Mouse (Mus musculus): ENCODE measurements at regions not wholly inside any gene's neighbourhood (a gene's known extent, or its start where the extent isn't known, plus 50 kb on each side); places are given as distances from the start of the nearest gene placed in this dataset.

DNA sequence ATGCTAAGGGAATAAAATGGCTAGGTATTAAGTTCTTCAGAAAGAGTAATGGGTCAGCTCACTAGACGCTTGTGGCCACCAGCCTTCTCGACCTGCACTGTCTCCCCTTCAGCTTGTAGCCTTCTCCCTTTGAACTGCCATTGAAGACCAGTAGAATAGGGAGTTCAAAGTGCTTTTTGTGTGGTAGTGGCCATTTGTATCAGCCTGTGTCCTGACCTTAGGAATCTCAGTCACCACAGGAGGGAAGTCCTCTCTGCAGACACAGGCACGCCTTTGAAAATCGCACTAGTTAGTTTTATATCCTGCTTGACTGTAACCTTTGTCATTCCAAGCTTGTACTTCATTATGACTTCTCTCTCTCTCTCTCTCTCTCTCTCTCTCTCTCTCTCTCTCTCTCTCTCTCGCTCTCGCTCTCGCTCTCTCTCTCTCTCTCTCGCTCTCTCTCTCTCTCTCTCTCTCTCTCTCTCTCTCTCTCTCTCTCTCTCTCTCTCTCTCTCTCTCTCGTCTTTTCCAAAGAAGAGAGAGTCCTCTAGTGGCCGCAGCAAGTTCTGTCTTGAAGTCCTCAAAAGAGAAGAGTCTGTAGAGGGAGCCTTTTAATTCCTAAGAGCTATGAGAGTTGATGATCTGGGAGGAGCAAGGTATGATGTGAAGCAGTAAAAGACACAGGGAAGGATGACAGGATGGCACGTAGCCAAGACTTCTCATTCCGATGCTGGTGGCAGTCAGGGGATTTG, 147.6 kb upstream of the Usp25 start:
- H3K36me3 ChIP-seq (ENCODE audit: insufficient read depth, low read length) = no peaks in the 10 kb centered on the region
- no peaks in the 10 kb centered on the region for H3K9me3 ChIP-seq (ENCODE audit: low read length)
- no peaks in the 10 kb centered on the region for H3K4me1 ChIP-seq (replicated peaks; ENCODE audit: low read depth, low read length)
- TF ChIP-seq CTCF (conservative IDR thresholded peaks at IDR 0.05; ENCODE audit: low read length) (no peak), NANOG (IDR thresholded peaks at IDR 0.05; ENCODE audit: borderline replicate concordance, low read length) (no peak), POU5F1 (IDR thresholded peaks at IDR 0.05; ENCODE audit: borderline replicate concordance, low read length) (no peak)
- H3K4me3 ChIP-seq (replicated peaks; ENCODE audit: low read length) = no peak overlapping the region
- no peaks in the 10 kb centered on the region for H3K27me3 ChIP-seq (ENCODE audit: insufficient read depth, low read length)

DNA sequence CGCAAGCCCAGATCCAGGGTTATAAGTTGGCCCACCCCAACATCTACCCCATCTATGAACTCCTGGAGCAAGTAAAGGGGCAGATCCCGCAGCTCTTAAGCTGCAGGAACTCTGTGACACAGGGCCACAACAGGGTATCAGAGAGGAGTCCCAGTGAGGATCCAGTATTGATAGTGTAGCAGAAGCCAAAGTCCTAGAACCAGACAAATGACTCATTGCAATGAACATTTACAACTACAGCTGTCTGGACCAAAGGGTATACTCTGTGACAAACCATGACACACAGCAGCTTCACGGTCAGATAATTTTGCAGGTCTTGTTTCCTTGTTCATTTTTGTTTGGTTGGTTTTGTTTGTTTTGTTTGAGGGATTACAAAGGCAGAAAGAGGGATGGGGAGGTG, 149.1 kb upstream of the Usp25 start:
- no peaks in the 10 kb centered on the region for H3K27me3 ChIP-seq (ENCODE audit: insufficient read depth, low read length)
- H3K36me3 ChIP-seq (ENCODE audit: insufficient read depth, low read length) = no peaks in the 10 kb centered on the region
- no peaks in the 10 kb centered on the region for H3K4me1 ChIP-seq (replicated peaks; ENCODE audit: low read depth, low read length)
- TF ChIP-seq NANOG (IDR thresholded peaks at IDR 0.05; ENCODE audit: borderline replicate concordance, low read length) = no peak
- no peak for TF ChIP-seq POU5F1 (IDR thresholded peaks at IDR 0.05; ENCODE audit: borderline replicate concordance, low read length)
- TF ChIP-seq CTCF (conservative IDR thresholded peaks at IDR 0.05; ENCODE audit: low read length) = no peak
- no peaks in the 10 kb centered on the region for H3K9me3 ChIP-seq (ENCODE audit: low read length)
- no peak overlapping the region for H3K4me3 ChIP-seq (replicated peaks; ENCODE audit: low read length)

DNA sequence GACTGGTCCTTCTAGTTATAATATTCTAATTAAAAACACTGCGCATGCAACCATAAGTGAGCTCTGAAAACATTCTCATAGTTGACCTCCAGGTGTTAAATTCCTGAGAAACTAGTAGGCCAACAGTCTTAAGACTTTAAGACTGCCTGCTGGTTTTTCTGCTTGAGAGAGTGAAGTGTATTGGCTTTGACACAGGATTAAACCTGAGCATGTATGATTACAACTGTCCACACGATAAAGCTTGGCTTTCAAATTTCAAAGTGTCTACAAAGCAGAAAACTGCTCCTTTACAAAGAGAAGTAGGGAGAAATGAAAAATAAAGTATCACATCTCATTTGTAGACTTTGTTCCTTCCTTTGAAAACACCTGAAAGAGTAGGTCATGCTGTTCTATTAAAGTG, 157.7 kb upstream of the Usp25 start:
- no peaks in the 10 kb centered on the region for H3K4me1 ChIP-seq (replicated peaks; ENCODE audit: low read depth, low read length)
- no peaks in the 10 kb centered on the region for H3K36me3 ChIP-seq (ENCODE audit: insufficient read depth, low read length)
- TF ChIP-seq NANOG (IDR thresholded peaks at IDR 0.05; ENCODE audit: borderline replicate concordance, low read length) (no peak), CTCF (conservative IDR thresholded peaks at IDR 0.05; ENCODE audit: low read length) (no peak), POU5F1 (IDR thresholded peaks at IDR 0.05; ENCODE audit: borderline replicate concordance, low read length) (no peak)
- H3K9me3 ChIP-seq (ENCODE audit: low read length) = no peaks in the 10 kb centered on the region
- no peak overlapping the region for H3K4me3 ChIP-seq (replicated peaks; ENCODE audit: low read length)
- no peaks in the 10 kb centered on the region for H3K27me3 ChIP-seq (ENCODE audit: insufficient read depth, low read length)

DNA sequence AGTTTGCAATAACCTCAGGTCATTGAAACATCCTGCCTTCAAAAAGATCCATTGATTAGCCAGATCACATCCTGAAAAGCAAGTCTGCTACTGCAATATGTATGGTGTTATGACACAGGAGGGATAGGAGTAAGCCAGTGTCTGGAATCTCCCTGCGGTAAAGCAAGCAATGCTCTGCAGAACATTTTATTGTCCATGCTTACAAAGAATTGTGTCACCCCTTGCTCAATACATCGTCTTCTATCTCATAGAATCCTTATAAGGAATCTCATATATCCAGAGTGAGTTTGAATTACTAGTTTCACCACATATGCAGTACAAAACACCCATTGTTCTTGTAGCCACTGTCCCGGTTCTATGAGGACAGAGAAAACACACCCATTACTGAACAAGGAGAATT, 162.1 kb upstream of the Usp25 start:
- TF ChIP-seq POU5F1 (IDR thresholded peaks at IDR 0.05; ENCODE audit: borderline replicate concordance, low read length) (no peak), CTCF (conservative IDR thresholded peaks at IDR 0.05; ENCODE audit: low read length) (no peak), NANOG (IDR thresholded peaks at IDR 0.05; ENCODE audit: borderline replicate concordance, low read length) (no peak)
- H3K27me3 ChIP-seq (ENCODE audit: insufficient read depth, low read length) = no peaks in the 10 kb centered on the region
- no peaks in the 10 kb centered on the region for H3K9me3 ChIP-seq (ENCODE audit: low read length)
- no peak overlapping the region for H3K4me3 ChIP-seq (replicated peaks; ENCODE audit: low read length)
- H3K36me3 ChIP-seq (ENCODE audit: insufficient read depth, low read length) = no peaks in the 10 kb centered on the region
- H3K4me1 ChIP-seq (replicated peaks; ENCODE audit: low read depth, low read length) = no peaks in the 10 kb centered on the region

DNA sequence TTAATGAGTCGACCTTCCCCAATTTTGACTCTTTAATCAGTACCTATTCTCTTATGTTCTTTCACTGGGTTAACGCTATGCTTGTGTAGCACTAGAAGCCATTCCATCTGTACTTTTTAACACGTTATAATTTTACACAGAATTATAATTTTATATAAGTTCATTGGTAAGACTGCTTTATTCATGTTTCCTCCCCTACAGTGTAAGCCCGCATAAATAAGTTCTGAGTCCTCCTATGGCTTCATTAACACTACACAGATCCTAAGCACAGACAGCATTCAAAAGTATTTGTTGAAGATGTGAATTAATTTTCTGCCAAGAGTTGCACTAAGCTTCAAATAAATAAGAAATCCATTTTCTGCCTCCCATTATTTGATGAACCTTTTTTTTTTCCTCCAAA, 176.1 kb upstream of the Usp25 start:
- Histone ChIP-seq H3K4me3 (replicated peaks; ENCODE audit: low read length) (no peak overlapping the region), H3K4me1 (replicated peaks; ENCODE audit: low read depth, low read length) (no peaks in the 10 kb centered on the region), H3K9me3 (ENCODE audit: low read length) (no peaks in the 10 kb centered on the region), H3K36me3 (ENCODE audit: insufficient read depth, low read length) (no peaks in the 10 kb centered on the region), H3K27me3 (ENCODE audit: insufficient read depth, low read length) (no peaks in the 10 kb centered on the region)
- TF ChIP-seq POU5F1 (IDR thresholded peaks at IDR 0.05; ENCODE audit: borderline replicate concordance, low read length) (no peak), CTCF (conservative IDR thresholded peaks at IDR 0.05; ENCODE audit: low read length) (no peak), NANOG (IDR thresholded peaks at IDR 0.05; ENCODE audit: borderline replicate concordance, low read length) (no peak)

DNA sequence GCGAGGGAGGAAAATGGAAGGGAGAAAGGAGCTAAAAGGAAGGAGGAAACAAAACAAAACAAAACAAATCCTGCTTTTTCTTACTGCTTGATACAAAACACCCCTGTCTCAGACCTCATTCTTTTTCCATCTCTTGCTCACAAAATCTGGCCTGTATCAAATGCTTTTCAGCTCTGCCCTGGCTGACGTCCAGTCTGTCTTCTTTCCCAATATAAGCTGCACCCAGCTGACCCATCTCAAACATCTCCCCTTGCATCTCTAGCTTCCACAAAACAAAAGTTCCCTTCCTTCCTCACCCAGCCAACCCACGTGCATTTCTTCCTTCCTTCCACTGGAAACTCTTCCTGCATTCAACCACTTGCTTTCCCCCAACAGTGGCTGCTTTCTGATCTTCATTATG, 183.1 kb upstream of the Usp25 start:
- no peak overlapping the region for H3K4me3 ChIP-seq (replicated peaks; ENCODE audit: low read length)

DNA sequence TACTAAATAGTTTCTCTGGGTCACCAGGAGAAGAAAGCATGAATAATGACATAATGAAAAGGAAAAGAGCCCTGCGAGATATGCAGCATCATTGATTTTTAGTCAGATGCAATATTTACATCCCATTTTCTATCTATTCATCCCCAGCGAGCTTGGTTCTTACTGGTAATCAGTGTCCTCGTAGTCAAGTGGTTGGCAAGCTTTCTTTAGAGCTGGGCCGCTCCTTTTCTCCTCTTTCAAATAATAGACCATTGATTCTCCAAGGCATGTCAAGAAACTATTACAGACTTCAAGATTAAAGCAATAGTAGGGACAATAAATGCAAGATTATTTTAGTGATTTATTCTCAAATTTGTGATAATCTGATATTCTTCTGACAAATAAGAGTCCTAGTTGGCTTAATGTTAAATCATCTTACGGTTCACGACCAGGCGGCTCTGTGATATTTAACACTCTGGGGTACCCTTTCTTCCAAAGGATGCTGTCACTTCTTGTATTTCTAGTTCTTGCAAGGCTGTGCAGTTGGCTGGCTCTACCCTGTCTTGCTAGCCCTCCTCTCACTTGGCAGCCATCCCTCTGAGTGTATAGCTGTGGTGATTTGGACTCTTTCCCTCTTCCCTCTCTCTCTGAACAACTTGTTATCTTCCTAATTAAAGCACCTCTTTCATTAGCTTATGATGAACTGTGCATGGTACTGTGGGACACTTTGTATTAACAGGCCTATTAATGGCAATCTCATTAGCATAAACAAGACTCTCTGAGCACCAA, 185.6 kb upstream of the Usp25 start:
- Histone ChIP-seq H3K4me1 (replicated peaks; ENCODE audit: low read depth, low read length) (no peaks in the 10 kb centered on the region), H3K4me3 (replicated peaks; ENCODE audit: low read length) (no peak overlapping the region), H3K9me3 (ENCODE audit: low read length) (peaks cover 7% of the 10 kb centered on the region; the same call in 1 of the 2 replicates), H3K27me3 (ENCODE audit: insufficient read depth, low read length) (no peaks in the 10 kb centered on the region), H3K36me3 (ENCODE audit: insufficient read depth, low read length) (no peaks in the 10 kb centered on the region)
- TF ChIP-seq POU5F1 (IDR thresholded peaks at IDR 0.05; ENCODE audit: borderline replicate concordance, low read length) = no peak
- TF ChIP-seq CTCF (conservative IDR thresholded peaks at IDR 0.05; ENCODE audit: low read length) = no peak
- TF ChIP-seq NANOG (IDR thresholded peaks at IDR 0.05; ENCODE audit: borderline replicate concordance, low read length) = no peak

More for the DNA sequence above, 183.1 kb upstream of the Usp25 start:
- Histone ChIP-seq H3K4me1 (replicated peaks; ENCODE audit: low read depth, low read length) (no peaks in the 10 kb centered on the region), H3K36me3 (ENCODE audit: insufficient read depth, low read length) (no peaks in the 10 kb centered on the region), H3K27me3 (ENCODE audit: insufficient read depth, low read length) (no peaks in the 10 kb centered on the region), H3K9me3 (ENCODE audit: low read length) (peaks cover 7% of the 10 kb centered on the region; the same call in 1 of the 2 replicates)
- TF ChIP-seq NANOG (IDR thresholded peaks at IDR 0.05; ENCODE audit: borderline replicate concordance, low read length) (no peak), CTCF (conservative IDR thresholded peaks at IDR 0.05; ENCODE audit: low read length) (no peak), POU5F1 (IDR thresholded peaks at IDR 0.05; ENCODE audit: borderline replicate concordance, low read length) (no peak)

DNA sequence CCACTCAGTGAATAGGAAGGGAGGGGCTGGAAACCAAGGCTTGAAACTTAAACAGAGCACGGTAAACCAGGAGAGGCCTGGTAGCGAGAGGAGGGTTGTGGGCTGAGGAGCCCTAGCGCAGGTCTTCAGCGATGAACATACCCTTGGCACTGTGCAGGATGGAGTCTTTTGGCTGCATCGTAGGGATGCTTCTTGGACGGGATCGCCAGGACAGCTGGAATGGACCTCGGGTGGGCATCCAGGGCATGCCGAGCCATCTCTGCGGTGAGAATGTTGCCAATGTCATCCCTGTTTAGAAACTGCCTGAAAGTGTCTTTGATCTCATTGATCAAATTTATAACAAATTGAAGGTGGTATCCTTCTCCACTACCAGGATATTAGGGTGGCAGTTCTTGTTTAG, 192.2 kb upstream of the Usp25 start:
- Histone ChIP-seq H3K9me3 (ENCODE audit: low read length) (peaks cover 7% of the 10 kb centered on the region; the same call in 1 of the 2 replicates), H3K36me3 (ENCODE audit: insufficient read depth, low read length) (no peaks in the 10 kb centered on the region), H3K27me3 (ENCODE audit: insufficient read depth, low read length) (no peaks in the 10 kb centered on the region), H3K4me1 (replicated peaks; ENCODE audit: low read depth, low read length) (no peaks in the 10 kb centered on the region), H3K4me3 (replicated peaks; ENCODE audit: low read length) (no peak overlapping the region)
- TF ChIP-seq NANOG (IDR thresholded peaks at IDR 0.05; ENCODE audit: borderline replicate concordance, low read length) (no peak), POU5F1 (IDR thresholded peaks at IDR 0.05; ENCODE audit: borderline replicate concordance, low read length) (no peak)

Data from E14TG2a.4 (cell line).